9 mouse cellular contexts compared by ENCODE assay signal in genomic region chr16:22919971-22920854, GRCm38 (mm10). TPM values are rescaled to one million over a fixed set of nuclear protein-coding genes. Genes with fewer than 3 reads are reported as not detected.
DNase-seq lines count a peak whose midpoint lies in the region.
"Had no signal": no experiment of that assay in that cellular context is flagged by ENCODE, and none has a peak within 500 bp of the region (broad histone marks: within the 10 kb centered on the region; RNA-seq: fewer than 3 reads in every experiment).

No protein-coding gene starts in this region.

- H3K27ac ChIP-seq in heart, embryonic 10.5 days: no peak overlapping the region
- H3K27ac ChIP-seq: limb, embryonic 12.5 days had no signal

- intact Hi-C loops in left cerebral cortex, postnatal 14 days (cut with DNase I): no loop called here

- H3K4me3 ChIP-seq in heart, embryonic 10.5 days: no peak overlapping the region
- H3K4me3 ChIP-seq: limb, embryonic 12.5 days had no signal

- no peaks in the 10 kb centered on the region for H3K36me3 ChIP-seq in heart, embryonic 10.5 days
- H3K36me3 ChIP-seq: limb, embryonic 12.5 days had no signal

- H3K9me3 ChIP-seq in heart, embryonic 10.5 days: 0 out of 2 replicates have a peak, but pooled peaks cover 2% of the 10 kb centered on the region

- peaks cover 3% of the 10 kb centered on the region; the same call in 1 of the 2 replicates for H3K4me1 ChIP-seq in heart, embryonic 10.5 days

- peak; percentile 97 for DNase-seq in heart, adult 11 months
- DNase-seq in heart, embryonic 10.5 days (ENCODE audit: low spot score): no peak
- DNase-seq in adrenal gland, adult 2 months: peak; percentile 76
- peak; percentile 67 for DNase-seq in induced T-regulatory cell, adult 2 months (ENCODE audit: low read depth)
- DNase-seq in lung, postnatal 36 days: peak; percentile 75
- DNase-seq in right cerebral cortex, postnatal 14 days: no peak
- no peak for DNase-seq in left cerebral cortex, postnatal 14 days (ENCODE audit: low spot score in 2 of 2)
- no peak for DNase-seq in layer of hippocampus, adult 18-20 months (ENCODE audit: low spot score in 2 of 2)

- WGBS in heart, embryonic 10.5 days: 52% methylated on average over 18 of the region's 18 CpGs

- no peaks in the 10 kb centered on the region for H3K27me3 ChIP-seq in heart, embryonic 10.5 days (ENCODE audit: insufficient read depth, poor library complexity, severe bottlenecking)
- H3K27me3 ChIP-seq: limb, embryonic 12.5 days had no signal

RNA-seq across cellular contexts. Expression of gene Fetub, which starts 2.1 kb away (rescaled TPM):
- 0.12 TPM in 1 of 2 replicates, not detected in the other for polyA plus RNA-seq in heart, embryonic 10.5 days (2016; fragmentation: Nextera tagmentation; extraction: Ambion mirVana)
- total RNA-seq in adrenal gland, adult 2 months (2021): 10 to 100 TPM in 1 of 2 experiments, 1 to 10 TPM in 1; 2.5 to 50.7 TPM
- polyA plus RNA-seq in adrenal gland, adult 2 months (2012; rRNA removed): 32.6 and 53.1 TPM in 2 replicates
- not detected for total RNA-seq in left cerebral cortex, postnatal 14 days (2021)
- under 1 TPM; 0.22 to 0.30 TPM for total RNA-seq in layer of hippocampus, adult 18-20 months (2021)
- polyA plus RNA-seq: limb, embryonic 12.5 days had no signal

RNA-seq across cellular contexts. Expression of gene Ahsg, which starts 29.1 kb away (rescaled TPM):
- 0.73 TPM in 1 of 2 replicates, not detected in the other for polyA plus RNA-seq in heart, embryonic 10.5 days (2016; fragmentation: Nextera tagmentation; extraction: Ambion mirVana)
- 10 to 100 TPM in 1 of 2 experiments, 1 to 10 TPM in 1; 2.8 to 34.5 TPM for total RNA-seq in adrenal gland, adult 2 months (2021)
- 3.4 and 12.0 TPM in 2 replicates for polyA plus RNA-seq in adrenal gland, adult 2 months (2012; rRNA removed)
- not detected for total RNA-seq in left cerebral cortex, postnatal 14 days (2021)
- not detected for total RNA-seq in layer of hippocampus, adult 18-20 months (2021)

RNA-seq across cellular contexts. Expression of gene Hrg, which starts 30.7 kb away (rescaled TPM):
- 0.08 TPM in 1 of 2 replicates, not detected in the other for polyA plus RNA-seq in heart, embryonic 10.5 days (2016; fragmentation: Nextera tagmentation; extraction: Ambion mirVana)
- 1 to 10 TPM in 1 of 2 experiments, not detected in 1; 4.3 TPM for total RNA-seq in adrenal gland, adult 2 months (2021)
- 0.15 and 0.44 TPM in 2 replicates for polyA plus RNA-seq in adrenal gland, adult 2 months (2012; rRNA removed)
- not detected for total RNA-seq in left cerebral cortex, postnatal 14 days (2021)
- total RNA-seq in layer of hippocampus, adult 18-20 months (2021): not detected
- polyA plus RNA-seq: limb, embryonic 12.5 days had no signal

Comparison
In these comparisons a context has a peak if more than half of its experiments do, and no peak if none do; other contexts are left out.
1. DNase-seq: peak in heart, adult 11 months (single experiment), adrenal gland, adult 2 months (single experiment), induced T-regulatory cell, adult 2 months (single experiment) and lung, postnatal 36 days (single experiment); none in heart, embryonic 10.5 days (single experiment), right cerebral cortex, postnatal 14 days (single experiment), left cerebral cortex, postnatal 14 days (0 of 2) and layer of hippocampus, adult 18-20 months (0 of 2).